In the genomic region with DNA sequence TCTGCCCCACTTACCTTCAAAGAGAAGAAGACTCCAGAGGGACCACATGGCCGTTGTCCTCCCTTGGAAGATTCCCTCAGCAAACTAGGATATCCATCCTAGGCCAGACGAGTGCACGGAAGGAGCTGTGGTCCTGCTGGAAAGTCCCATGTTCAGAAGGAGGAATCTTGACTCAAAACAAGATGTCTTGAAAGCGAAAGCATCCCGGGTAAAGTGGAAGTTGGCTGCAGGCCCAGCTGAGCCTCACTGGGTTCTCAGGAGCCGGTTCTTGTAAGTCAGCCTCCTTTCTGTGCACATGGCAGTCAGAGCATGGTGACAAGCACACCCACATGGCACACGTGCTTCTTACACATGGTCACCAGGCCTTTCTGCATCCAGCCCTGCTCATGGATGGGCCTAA, we compare ENCODE assay signal across 11 mouse cellular contexts. TPM values are rescaled to one million over a fixed set of nuclear protein-coding genes. Genes with fewer than 3 reads are reported as not detected.
A peak's percentile ranks its signal among the peaks of the same experiment; 100 is the strongest.
DNase-seq lines count a peak whose midpoint lies in the region; ATAC-seq and TF ChIP-seq lines count a peak whose summit lies in the region.
"Had no signal": no experiment of that assay in that cellular context is flagged by ENCODE, and none has a peak within 500 bp of the region (broad histone marks: within the 10 kb centered on the region; RNA-seq: fewer than 3 reads in every experiment).

A gene (minus strand): TSS at position 184 of the 400 bp plus-strand sequence.

- no peaks in the 10 kb centered on the region for H3K27me3 ChIP-seq in liver, adult 2 months (ENCODE audit: control insufficient read depth, insufficient read depth, low read length)
- no peaks in the 10 kb centered on the region for H3K27me3 ChIP-seq in liver, postnatal 0 days (ENCODE audit: insufficient read depth, low read length)
- no peaks in the 10 kb centered on the region for H3K27me3 ChIP-seq in midbrain, embryonic 14.5 days (ENCODE audit: control insufficient read depth, insufficient read depth, low read length)
- H3K27me3 ChIP-seq in forebrain, embryonic 16.5 days (replicated peaks; ENCODE audit: control insufficient read depth, insufficient read depth, low read length), result no peaks in the 10 kb centered on the region
- H3K27me3 ChIP-seq: midbrain, embryonic 15.5 days had no signal

- H3K27ac ChIP-seq in liver, adult 2 months (replicated peaks; ENCODE audit: insufficient read depth, low read depth, low read length), result no peak within 1 kb of the TSS
- no peak within 1 kb of the TSS for H3K27ac ChIP-seq in liver, postnatal 0 days (ENCODE audit: low read depth)
- peak within 1 kb of the TSS; percentile 25; the same call in 1 of the 2 replicates for H3K27ac ChIP-seq in macrophage
- H3K27ac ChIP-seq in midbrain, embryonic 14.5 days (replicated peaks; ENCODE audit: low read depth, low read length), result no peak within 1 kb of the TSS
- no peak within 1 kb of the TSS for H3K27ac ChIP-seq in forebrain, embryonic 16.5 days (ENCODE audit: low read length)
- H3K27ac ChIP-seq: midbrain, embryonic 15.5 days; stomach, embryonic 15.5 days had no signal

- intact Hi-C loops in gastrocnemius, postnatal 36 days (cut with DNase I), result no loop called here

- no peak for ATAC-seq in liver, postnatal 0 days
- no peak for ATAC-seq in midbrain, embryonic 14.5 days (ENCODE audit: low FRiP score, low TSS enrichment)
- ATAC-seq in forebrain, embryonic 16.5 days, result no peak
- ATAC-seq: midbrain, embryonic 15.5 days had no signal

- H3K9me3 ChIP-seq in liver, postnatal 0 days (ENCODE audit: low read length), result no peaks in the 10 kb centered on the region
- H3K9me3 ChIP-seq in midbrain, embryonic 14.5 days (ENCODE audit: control insufficient read depth, low read length), result no peaks in the 10 kb centered on the region
- H3K9me3 ChIP-seq in forebrain, embryonic 16.5 days (ENCODE audit: control insufficient read depth, low read length), result no peaks in the 10 kb centered on the region
- H3K9me3 ChIP-seq: midbrain, embryonic 15.5 days; stomach, embryonic 15.5 days had no signal

- H3K4me1 ChIP-seq in liver, adult 2 months (ENCODE audit: control insufficient read depth, insufficient read depth, low read length), result no peaks in the 10 kb centered on the region; the same call in 1 of the 2 replicates
- H3K4me1 ChIP-seq in liver, postnatal 0 days (ENCODE audit: insufficient read depth), result no peaks in the 10 kb centered on the region
- H3K4me1 ChIP-seq in midbrain, embryonic 14.5 days (ENCODE audit: control insufficient read depth, insufficient read depth, low read length), result peaks cover 12% of the 10 kb centered on the region
- H3K4me1 ChIP-seq in forebrain, embryonic 16.5 days (replicated peaks; ENCODE audit: control insufficient read depth, insufficient read depth, low read length), result peaks cover 12% of the 10 kb centered on the region
- H3K4me1 ChIP-seq: stomach, embryonic 15.5 days had no signal

- no peak within 1 kb of the TSS for H3K4me3 ChIP-seq in liver, adult 2 months (ENCODE audit: insufficient read depth, low read depth, low read length)
- H3K4me3 ChIP-seq in liver, postnatal 0 days (ENCODE audit: low read depth, low read length), result no peak within 1 kb of the TSS
- H3K4me3 ChIP-seq in macrophage (ENCODE audit: inconsistent target), result no peak within 1 kb of the TSS
- H3K4me3 ChIP-seq in midbrain, embryonic 14.5 days (replicated peaks; ENCODE audit: low read depth, low read length), result no peak within 1 kb of the TSS
- no peak within 1 kb of the TSS for H3K4me3 ChIP-seq in forebrain, embryonic 16.5 days (replicated peaks; ENCODE audit: low read length)
- H3K4me3 ChIP-seq: midbrain, embryonic 15.5 days; stomach, embryonic 15.5 days had no signal

- H3K4me2 ChIP-seq in liver, postnatal 0 days (ENCODE audit: low read depth, low read length), result no peak within 1 kb of the TSS
- no peak within 1 kb of the TSS for H3K4me2 ChIP-seq in midbrain, embryonic 14.5 days (ENCODE audit: low read length)
- no peak within 1 kb of the TSS for H3K4me2 ChIP-seq in forebrain, embryonic 16.5 days (ENCODE audit: low read length)
- H3K4me2 ChIP-seq: midbrain, embryonic 15.5 days; stomach, embryonic 15.5 days had no signal

- 67% methylated on average over 7 of the region's 7 CpGs for WGBS in liver, adult 2 months
- WGBS in liver, postnatal 0 days (ENCODE audit: insufficient replicate concordance), result 58% methylated on average over 7 of the region's 7 CpGs
- WGBS in macrophage (ENCODE audit: missing documents), result 23% methylated on average over 7 of the region's 7 CpGs
- whole genome bisulfite sequencing in midbrain, embryonic 14.5 days, result 86% methylated on average over 7 of the region's 7 CpGs
- WGBS in forebrain, embryonic 16.5 days, result 77% methylated on average over 7 of the region's 7 CpGs

- H3K79me2 ChIP-seq in liver, adult 2 months (ENCODE audit: control insufficient read depth, insufficient read depth, low read length), result no peaks in the 10 kb centered on the region
- H3K79me2 ChIP-seq in macrophage (ENCODE audit: inconsistent target), result peaks cover 6% of the 10 kb centered on the region; the same call in 1 of the 2 replicates

- TF ChIP-seq POLR2A in liver, adult 2 months (IDR thresholded peaks at IDR 0.05; ENCODE audit: extremely low read depth, insufficient read depth, low read length), result no peak

- no peaks in the 10 kb centered on the region for H3K36me3 ChIP-seq in liver, adult 2 months (ENCODE audit: control insufficient read depth, insufficient read depth, low read length)
- H3K36me3 ChIP-seq in liver, postnatal 0 days (replicated peaks; ENCODE audit: insufficient read depth, low read length), result no peaks in the 10 kb centered on the region
- no peaks in the 10 kb centered on the region for H3K36me3 ChIP-seq in macrophage (ENCODE audit: inconsistent target)
- H3K36me3 ChIP-seq in midbrain, embryonic 14.5 days (ENCODE audit: control insufficient read depth, insufficient read depth, low read length), result no peaks in the 10 kb centered on the region
- no peaks in the 10 kb centered on the region for H3K36me3 ChIP-seq in forebrain, embryonic 16.5 days (ENCODE audit: control insufficient read depth, insufficient read depth)
- H3K36me3 ChIP-seq: midbrain, embryonic 15.5 days; stomach, embryonic 15.5 days had no signal

- TF ChIP-seq CTCF in liver, adult 2 months (IDR thresholded peaks at IDR 0.05; ENCODE audit: low read depth, low read length), result no peak
- TF ChIP-seq CTCF in liver, postnatal 0 days (IDR thresholded peaks at IDR 0.05; ENCODE audit: low read depth), result no peak

- DNase-seq in adrenal gland, adult 2 months, result peak; percentile 25
- no peak for DNase-seq in adrenal gland, postnatal 4 days (ENCODE audit: low spot score in 2 of 2)
- DNase-seq in liver, adult 2 months (ENCODE audit: extremely low read depth, low read depth, low spot score), result peak; percentile 40
- DNase-seq in liver, postnatal 0 days, result no peak
- DNase-seq in gastrocnemius, postnatal 36 days, result peak; percentile 34 to 51
- DNase-seq in midbrain, embryonic 14.5 days, result no peak

- no peak for TF ChIP-seq EP300 in liver, postnatal 0 days (IDR thresholded peaks at IDR 0.05; ENCODE audit: low read depth)

- no peak within 1 kb of the TSS for H3K9ac ChIP-seq in liver, adult 2 months (ENCODE audit: low read depth, low read length)
- H3K9ac ChIP-seq in liver, postnatal 0 days (replicated peaks), result no peak within 1 kb of the TSS
- H3K9ac ChIP-seq in midbrain, embryonic 14.5 days (replicated peaks; ENCODE audit: low read length), result no peak within 1 kb of the TSS
- no peak within 1 kb of the TSS for H3K9ac ChIP-seq in forebrain, embryonic 16.5 days (replicated peaks; ENCODE audit: low read depth, low read length)
- H3K9ac ChIP-seq: midbrain, embryonic 15.5 days; stomach, embryonic 15.5 days had no signal

RNA-seq across cellular contexts. Expression of the gene that starts here (rescaled TPM):
- total RNA-seq in adrenal gland, adult 2 months (2021), result 1 to 10 TPM in 1 of 2 experiments, under 1 TPM in 1; 0.49 to 1.1 TPM
- 0.98 and 1.1 TPM in 2 replicates for polyA plus RNA-seq in adrenal gland, adult 2 months (2012; rRNA removed)
- under 1 TPM; 0.25 to 0.28 TPM for total RNA-seq in adrenal gland, postnatal 4 days (2021)
- total RNA-seq in liver, adult 2 months (2014; rRNA removed), result 1.3 and 1.7 TPM in 2 replicates
- polyA plus RNA-seq in liver, adult 2 months (2012; rRNA removed), result 0.45 and 1.2 TPM in 2 replicates
- 0.31 TPM in 2 replicates for polyA plus RNA-seq in liver, postnatal 0 days (2015; fragmentation: Nextera tagmentation; extraction: Ambion mirVana)
- not detected for total RNA-seq in gastrocnemius, postnatal 36 days (2021)
- 10 to 100 TPM in 23 of 26 experiments, 1 to 10 TPM in 3; 4.0 to 74.0 (median 41.4) TPM for total RNA-seq in macrophage (2018; cell fraction: chromatin; rRNA removed)
- total RNA-seq in macrophage (2018; cell fraction: cytosol; rRNA removed), result 10 to 100 TPM in 25 of 26 experiments, 1 to 10 TPM in 1; 7.7 to 94.3 (median 36.2) TPM
- 100 to 1,000 TPM in 4 of 26 experiments, 10 to 100 TPM in 21, 1 to 10 TPM in 1; 5.3 to 115 (median 67.9) TPM for total RNA-seq in macrophage (2018; cell fraction: nucleus; rRNA removed)
- polyA plus RNA-seq in macrophage (2018), result 4.9 to 26.0 TPM (median 20.1 TPM) in 3 replicates
- polyA plus RNA-seq in midbrain, embryonic 14.5 days (2014; fragmentation: Nextera tagmentation; extraction: Ambion mirVana), result 0.42 TPM in 1 of 2 replicates, not detected in the other
- polyA plus RNA-seq in forebrain, embryonic 16.5 days (2015; fragmentation: Nextera tagmentation; extraction: Ambion mirVana), result not detected in 2 replicates
- total RNA-seq: left cerebral cortex, postnatal 25 days had no signal
- polyA plus RNA-seq: midbrain, embryonic 15.5 days had no signal

Comparison
In these comparisons a context has a peak if more than half of its experiments do, and no peak if none do; other contexts are left out.
1. DNase-seq: peak in adrenal gland, adult 2 months (single experiment) and liver, adult 2 months (single experiment); none in adrenal gland, postnatal 4 days (0 of 2), liver, postnatal 0 days (single experiment) and midbrain, embryonic 14.5 days (single experiment).
2. Peak in DNase-seq in gastrocnemius, postnatal 36 days; RNA of the gene not detected or under 1 TPM.